Mouse (Mus musculus): ENCODE data around the gene Nrxn2. TPM values are rescaled to one million over a fixed set of nuclear protein-coding genes. Genes with fewer than 3 reads are reported as not detected.
A peak's percentile ranks its signal among the peaks of the same experiment; 100 is the strongest.

Gene Nrxn2
- total RNA-seq, 2 experiments from 2014 or later, result 3.4 to 3.7 TPM

DNA sequence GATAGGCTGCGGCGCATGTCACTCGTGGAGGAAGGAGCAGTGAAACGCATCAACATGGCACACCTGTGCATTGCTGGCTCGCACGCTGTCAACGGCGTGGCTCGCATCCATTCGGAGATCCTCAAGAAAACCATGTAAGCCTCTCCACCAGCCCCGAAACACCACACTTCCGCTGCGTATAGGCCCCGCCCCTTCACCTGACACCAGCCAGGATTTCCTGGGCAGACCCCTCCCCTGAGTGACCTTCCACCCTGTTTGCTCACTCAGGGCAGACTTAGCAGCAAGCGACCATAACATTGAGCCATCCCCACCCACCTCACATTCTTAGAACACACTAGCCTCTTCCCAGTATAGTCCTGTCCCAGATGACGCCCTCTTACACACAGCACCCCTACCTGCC, 28.7 kb upstream of the Nrxn2 start:
- no peak for DNase-seq (ENCODE audit: low spot score in 2 of 2)

GRCm38 (mm10) chr19:6390251-6390650, 28.3 kb upstream of the Nrxn2 start:
- no peak for DNase-seq (ENCODE audit: low spot score in 2 of 2)

- DNase-seq (ENCODE audit: low spot score in 2 of 2), result no peak
Observed at GRCm38 (mm10) chr19:6392743-6393393, 25.7 kb upstream of the Nrxn2 start.

DNA sequence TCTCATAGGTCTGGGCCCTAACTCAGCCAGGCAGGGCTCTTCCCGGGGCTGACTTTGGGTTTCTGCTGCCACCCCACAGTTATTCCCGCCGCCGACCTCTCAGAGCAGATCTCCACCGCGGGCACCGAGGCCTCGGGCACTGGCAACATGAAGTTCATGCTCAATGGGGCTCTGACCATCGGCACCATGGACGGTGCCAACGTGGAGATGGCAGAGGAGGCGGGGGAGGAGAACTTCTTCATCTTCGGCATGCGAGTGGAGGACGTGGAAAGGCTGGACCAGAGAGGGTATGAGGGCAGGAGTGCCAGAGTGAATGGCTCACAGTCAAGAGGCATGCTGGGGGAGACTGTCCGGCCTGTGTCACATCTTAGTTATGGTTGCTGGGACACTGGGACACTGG, 24.9 kb upstream of the Nrxn2 start:
- no peak for DNase-seq (ENCODE audit: low spot score in 2 of 2)

- DNase-seq (ENCODE audit: low spot score in 2 of 2), result no peak
Observed at GRCm38 (mm10) chr19:6396237-6396636, 22.3 kb upstream of the Nrxn2 start.

- DNase-seq (ENCODE audit: low spot score in 2 of 2), result peak in 1 of 2 experiments; percentile 16
Observed at GRCm38 (mm10) chr19:6397582-6398249, 20.8 kb upstream of the Nrxn2 start.

DNA sequence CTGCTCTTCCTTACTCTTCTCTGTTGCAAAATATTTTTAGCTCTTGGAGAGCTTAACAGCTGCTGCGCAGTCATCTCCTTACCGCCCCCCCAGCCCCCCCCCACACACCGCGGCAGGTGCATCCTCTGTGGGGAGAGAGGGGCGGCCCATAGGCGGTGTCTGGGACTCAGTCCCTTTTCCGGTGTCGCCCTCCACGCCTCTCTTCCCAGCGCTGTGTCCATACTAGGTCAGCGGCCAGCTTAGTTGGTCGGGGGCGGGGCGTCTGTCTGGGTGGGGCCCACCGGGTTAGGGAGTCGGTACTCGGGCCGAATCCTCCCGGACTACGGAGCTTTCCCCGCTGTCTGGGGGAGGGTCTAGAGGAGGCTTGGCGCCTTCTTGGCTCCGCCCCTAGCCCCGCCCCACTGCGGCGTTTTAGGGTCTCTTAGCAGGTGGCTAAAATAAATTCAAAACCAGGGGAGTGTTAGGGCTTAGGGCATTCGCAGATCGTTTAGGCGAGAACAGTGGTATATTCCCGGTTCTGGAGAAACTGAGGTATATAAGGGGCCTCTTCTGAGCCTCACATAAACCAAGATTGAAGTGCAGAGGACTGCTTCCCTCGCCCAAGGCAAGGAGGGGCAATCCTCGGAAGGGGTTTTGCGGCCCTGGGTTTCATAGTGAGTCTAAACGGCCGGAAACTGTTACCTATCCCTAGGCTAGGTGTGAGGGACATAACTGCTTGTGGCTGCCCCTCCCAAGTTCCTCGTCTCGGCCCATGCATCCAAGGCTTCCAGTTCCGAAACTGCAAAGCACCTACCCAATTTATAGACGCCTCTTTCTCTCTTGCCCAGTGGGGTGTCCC, 19.9 kb upstream of the Nrxn2 start:
- DNase-seq (ENCODE audit: low spot score in 2 of 2), result peak; percentile 52 to 68

DNA sequence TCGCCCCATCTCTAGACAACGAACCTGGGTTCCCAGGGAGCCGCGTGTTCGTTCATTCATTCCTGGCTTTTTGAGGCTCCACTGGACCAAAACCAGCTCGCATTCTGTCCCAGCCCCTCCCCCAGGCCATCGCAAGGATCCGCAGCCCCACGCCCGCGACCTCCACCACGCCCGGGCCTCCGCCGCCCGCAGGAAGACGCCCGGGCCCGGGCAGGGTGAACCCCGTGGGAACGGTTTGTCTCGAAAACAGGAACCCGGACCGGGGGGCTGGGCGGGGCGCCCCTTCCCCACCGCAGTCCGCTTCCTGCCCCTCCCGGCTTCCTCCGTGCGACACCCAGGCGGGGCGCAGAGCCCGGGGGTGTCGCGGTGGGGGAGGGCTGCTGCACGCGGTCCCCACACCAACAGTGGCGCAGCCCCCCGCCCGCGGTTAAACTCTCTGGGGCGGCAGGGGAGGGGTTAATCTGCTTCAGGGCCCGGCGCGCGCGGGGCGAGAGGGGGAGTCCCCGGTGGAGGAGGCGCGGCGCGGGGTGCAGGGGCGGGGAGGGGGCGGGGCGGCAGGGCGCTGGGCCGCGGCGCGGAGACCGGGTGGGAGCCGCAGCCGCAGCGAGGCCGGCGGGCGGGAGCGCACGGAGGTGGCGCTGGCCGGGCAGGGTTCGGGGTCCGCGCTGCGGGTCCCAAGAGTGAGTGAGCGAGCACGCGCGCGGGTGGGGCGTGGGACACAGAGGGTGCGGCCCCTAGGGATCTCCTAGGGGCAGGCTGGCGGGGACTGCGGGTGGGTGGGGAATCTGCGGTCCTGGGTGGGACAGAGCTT, 19.0 kb upstream of the Nrxn2 start, which contains the start of gene Rasgrp2:
TSS of gene Rasgrp2 (plus strand) at position 56 of the 811 bp plus-strand sequence.
- DNase-seq (ENCODE audit: low spot score in 2 of 2), result peak in 1 of 2 experiments; percentile 54

DNA sequence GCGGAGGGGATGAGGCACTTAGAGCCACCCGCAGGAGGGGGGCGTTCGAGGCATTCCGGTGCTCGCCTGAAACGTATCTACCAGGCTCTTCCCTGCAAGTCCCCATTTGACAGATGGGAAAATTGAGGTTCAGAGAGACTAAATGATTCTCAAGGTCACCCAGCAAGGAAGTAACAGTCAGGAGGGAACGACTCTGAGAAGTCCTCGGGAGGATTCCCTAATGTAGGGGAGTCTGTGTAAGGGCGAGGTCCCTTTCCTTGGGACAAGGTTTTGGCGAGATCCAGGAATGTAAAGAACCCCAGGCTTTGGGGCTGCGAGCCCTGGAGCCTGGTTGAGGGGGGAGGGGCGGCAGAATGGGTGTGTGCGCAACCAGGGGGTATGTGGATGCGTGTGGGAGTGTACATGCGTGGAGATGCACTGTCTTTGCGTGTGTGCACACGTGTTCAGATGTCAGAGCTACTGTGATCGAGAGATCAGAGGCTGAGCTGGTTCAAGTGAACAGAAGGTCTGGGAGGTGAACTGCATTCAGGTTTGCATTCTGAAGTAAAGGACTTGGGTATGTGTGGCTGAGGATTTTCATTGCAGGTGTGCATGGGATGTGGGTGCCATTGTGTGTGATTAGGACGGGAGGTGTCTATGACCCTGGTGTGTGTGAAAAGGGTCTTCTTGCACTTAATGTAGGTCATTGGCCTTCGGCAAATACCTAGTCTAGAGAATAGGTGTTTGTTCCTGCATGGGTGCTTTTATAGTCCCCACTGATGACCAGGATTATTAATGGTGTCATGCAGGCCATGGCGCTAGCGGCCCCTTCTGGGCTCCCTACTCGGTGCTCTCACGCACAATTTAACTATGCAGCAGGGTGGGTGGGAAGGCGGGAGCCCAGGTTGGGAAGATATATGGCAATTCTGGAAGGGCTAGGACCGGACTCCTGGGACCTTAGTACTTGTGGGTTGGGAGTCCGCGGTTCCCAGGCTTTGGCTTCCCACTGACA, 18.1 kb upstream of the Nrxn2 start:
- DNase-seq (ENCODE audit: low spot score in 2 of 2), result peak in 1 of 2 experiments; percentile 18

GRCm38 (mm10) chr19:6401131-6401815, 17.3 kb upstream of the Nrxn2 start:
- peak; percentile 71 to 78 for DNase-seq (ENCODE audit: low spot score in 2 of 2)

GRCm38 (mm10) chr19:6401951-6402350, 16.6 kb upstream of the Nrxn2 start:
- DNase-seq (ENCODE audit: low spot score in 2 of 2), result no peak

DNA sequence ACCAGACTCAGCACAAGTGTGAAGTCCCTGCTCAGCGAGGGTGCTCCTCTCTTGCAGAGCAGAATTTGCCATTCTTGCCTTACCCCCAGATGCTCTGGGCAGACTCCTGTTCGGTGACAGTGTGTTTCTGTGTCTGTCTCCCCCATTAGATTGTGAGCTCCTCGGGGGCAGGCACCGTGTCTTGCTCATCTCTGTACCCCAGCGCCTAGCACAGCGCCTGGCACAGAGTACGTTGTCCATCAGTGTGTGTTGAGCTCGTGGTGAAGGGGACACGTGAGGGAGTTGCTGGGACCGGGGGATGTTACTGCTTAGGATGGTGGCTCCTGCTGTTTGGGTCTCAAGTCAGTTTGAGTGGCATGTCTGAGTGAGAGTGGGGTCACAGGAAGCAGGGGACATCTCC, 14.7 kb upstream of the Nrxn2 start:
- DNase-seq (ENCODE audit: low spot score in 2 of 2), result no peak

GRCm38 (mm10) chr19:6405433-6405832, 13.1 kb upstream of the Nrxn2 start:
- no peak for DNase-seq (ENCODE audit: low spot score in 2 of 2)

DNA sequence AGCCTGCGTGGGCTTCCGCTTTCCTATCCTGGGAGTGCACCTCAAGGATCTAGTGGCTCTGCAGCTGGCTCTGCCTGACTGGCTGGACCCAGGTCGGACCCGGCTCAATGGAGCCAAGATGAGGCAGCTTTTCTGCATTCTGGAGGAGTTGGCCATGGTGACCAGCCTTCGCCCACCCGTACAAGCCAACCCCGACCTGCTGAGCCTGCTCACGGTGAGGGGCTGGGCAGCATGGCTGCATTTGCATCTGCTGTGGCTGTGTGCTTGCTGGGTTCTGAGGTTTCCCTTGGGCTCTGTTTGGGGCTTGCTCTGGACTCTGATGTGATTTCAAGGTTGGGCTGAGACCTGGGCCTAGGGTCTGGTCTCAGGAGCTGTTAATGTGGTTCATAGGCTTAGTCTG, 11.4 kb upstream of the Nrxn2 start:
- DNase-seq (ENCODE audit: low spot score in 2 of 2), result no peak

GRCm38 (mm10) chr19:6407816-6408510, 10.6 kb upstream of the Nrxn2 start:
- DNase-seq (ENCODE audit: low spot score in 2 of 2), result peak in 1 of 2 experiments; percentile 10

- DNase-seq (ENCODE audit: low spot score in 2 of 2), result no peak
Observed at GRCm38 (mm10) chr19:6408749-6409148, 9.8 kb upstream of the Nrxn2 start.

- no peak for DNase-seq (ENCODE audit: low spot score in 2 of 2)
Observed at GRCm38 (mm10) chr19:6409176-6409575, 9.4 kb upstream of the Nrxn2 start.

DNA sequence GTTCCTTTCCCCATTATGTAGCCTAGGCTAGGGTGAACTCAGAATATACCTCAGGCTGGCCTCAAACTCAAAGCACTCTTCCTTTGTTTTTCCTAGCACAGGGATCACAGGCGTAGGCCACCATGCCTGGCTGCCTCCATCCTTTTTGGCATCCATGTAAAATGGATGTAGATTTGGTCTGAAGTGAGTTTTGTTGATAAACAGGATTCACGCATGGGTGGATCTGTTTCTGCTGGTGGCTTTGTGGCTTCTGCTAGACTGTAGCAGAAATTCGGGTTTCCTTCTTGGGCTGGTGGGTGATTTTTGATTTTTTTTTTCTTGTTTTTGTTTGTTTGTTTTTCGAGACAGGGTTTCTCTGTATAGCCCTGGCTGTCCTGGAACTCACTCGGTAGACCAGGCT, 8.6 kb upstream of the Nrxn2 start:
- no peak for DNase-seq (ENCODE audit: low spot score in 2 of 2)

- peak in 1 of 2 experiments; percentile 15 for DNase-seq (ENCODE audit: low spot score in 2 of 2)
Observed at GRCm38 (mm10) chr19:6412798-6413197, 5.7 kb upstream of the Nrxn2 start.
